Mouse (Mus musculus): ENCODE data around the gene Itprip.
A peak's percentile ranks its signal among the peaks of the same experiment; 100 is the strongest.

Gene Itprip

DNA sequence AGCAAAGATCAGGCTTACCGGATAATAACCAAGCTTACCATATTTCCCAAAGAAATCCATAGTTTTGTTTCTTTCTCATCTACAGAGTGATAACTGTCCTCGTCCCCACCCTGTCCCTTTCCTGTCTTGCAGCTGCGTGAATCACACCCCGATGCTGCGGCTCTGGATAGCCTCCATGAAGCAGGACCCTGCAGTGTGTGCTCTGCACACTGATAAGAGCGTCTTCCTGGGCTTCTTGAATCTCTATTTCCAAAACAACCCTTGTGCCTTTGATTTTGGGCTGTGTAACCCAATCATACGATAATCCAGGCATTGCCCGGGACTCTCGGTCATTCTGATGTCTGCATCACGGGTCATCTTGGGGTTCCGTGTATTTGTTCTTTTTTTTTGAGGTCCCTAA, 33.2 kb downstream of the Itprip start:
- ATAC-seq (ENCODE audit: low TSS enrichment), result no peak

DNA sequence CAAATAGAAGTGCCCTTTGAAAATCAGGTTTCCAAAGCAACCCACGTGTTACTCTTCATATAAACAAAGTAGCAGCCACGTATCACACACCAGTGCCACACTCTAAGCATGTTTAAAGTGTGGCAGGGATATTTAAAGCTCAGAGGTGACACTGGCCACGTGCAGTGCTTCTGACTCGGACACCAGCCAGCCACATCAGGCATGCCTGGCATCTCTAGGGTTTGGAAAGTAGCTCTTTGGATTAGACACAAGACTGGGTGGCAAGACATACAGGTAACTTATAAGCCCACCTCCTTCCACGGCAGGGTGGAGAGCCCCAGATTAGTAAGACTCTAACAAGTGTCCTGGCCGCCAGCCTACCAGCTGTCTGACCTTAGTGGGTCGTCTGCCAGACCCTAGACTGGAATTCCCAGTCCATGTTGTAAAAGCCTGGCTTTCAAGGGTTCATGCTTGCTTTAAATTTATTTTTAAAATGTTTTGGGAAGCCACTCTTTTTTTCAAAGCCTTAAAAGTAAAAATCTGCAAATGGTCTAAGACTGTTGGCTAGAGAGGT, 33.8 kb downstream of the Itprip start:
- ATAC-seq (ENCODE audit: low TSS enrichment), result no peak

GRCm38 (mm10) chr19:47884296-47885085, 34.6 kb downstream of the Itprip start:
- ATAC-seq (ENCODE audit: low TSS enrichment), result no peak

GRCm38 (mm10) chr19:47882882-47883254, 36.2 kb downstream of the Itprip start:
- ATAC-seq (ENCODE audit: low TSS enrichment), result no peak

- ATAC-seq (ENCODE audit: low TSS enrichment), result peak; percentile 98
Observed at GRCm38 (mm10) chr19:47882151-47882881, 36.8 kb downstream of the Itprip start.

DNA sequence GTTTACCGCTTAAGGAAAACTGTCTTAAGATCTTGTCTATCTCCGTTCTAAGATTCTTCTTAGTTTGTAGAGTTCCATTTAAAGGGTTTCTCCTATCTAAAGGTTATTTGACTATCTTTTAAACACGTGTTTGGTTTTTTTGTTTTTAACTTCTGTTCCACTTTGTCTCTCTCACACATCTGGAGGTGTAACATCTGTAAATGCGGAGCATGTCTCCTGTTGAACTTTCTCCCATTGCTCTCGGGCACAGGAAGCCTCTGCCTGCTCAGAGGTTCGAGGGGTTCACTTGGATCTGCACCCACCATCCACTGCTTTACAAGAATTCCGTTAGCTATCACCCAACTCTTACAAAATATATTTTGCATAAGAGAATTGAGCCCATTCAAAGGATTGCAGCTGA, 37.6 kb downstream of the Itprip start:
- no peak for ATAC-seq (ENCODE audit: low TSS enrichment)

- ATAC-seq (ENCODE audit: low TSS enrichment), result no peak
Observed at GRCm38 (mm10) chr19:47876252-47876651, 42.8 kb downstream of the Itprip start.

- peak; percentile 44; the same call in 1 of the 2 replicates for ATAC-seq (ENCODE audit: low TSS enrichment)
Observed at GRCm38 (mm10) chr19:47871515-47871914, 47.6 kb downstream of the Itprip start.

DNA sequence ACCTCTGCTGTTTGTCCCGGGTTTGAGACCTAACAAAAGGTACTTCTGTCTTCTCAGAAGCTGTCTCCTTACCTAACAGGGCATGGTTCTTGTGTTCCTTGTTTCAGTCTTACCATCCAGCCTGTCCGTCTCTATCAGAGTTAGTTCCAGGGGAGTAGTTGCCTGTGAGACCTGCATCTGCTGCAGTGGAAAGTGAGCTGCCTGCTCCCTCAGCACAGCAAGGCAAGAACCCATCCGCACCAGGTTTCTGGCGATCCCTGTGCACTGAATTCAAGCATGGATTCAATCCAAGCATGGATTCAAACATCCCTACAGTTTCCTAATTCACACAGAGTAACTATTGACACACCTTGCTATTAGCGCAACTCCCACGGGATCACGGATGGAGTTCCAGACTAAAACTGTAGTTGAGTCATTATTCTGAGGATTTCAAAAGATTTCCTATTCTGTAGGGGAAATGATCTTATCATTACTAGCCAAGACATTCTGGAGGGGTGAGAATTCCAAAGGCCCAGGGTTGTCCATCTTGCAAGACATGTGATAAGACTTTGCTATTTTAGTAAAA, 48.9 kb downstream of the Itprip start:
- no peak for ATAC-seq (ENCODE audit: low TSS enrichment)

DNA sequence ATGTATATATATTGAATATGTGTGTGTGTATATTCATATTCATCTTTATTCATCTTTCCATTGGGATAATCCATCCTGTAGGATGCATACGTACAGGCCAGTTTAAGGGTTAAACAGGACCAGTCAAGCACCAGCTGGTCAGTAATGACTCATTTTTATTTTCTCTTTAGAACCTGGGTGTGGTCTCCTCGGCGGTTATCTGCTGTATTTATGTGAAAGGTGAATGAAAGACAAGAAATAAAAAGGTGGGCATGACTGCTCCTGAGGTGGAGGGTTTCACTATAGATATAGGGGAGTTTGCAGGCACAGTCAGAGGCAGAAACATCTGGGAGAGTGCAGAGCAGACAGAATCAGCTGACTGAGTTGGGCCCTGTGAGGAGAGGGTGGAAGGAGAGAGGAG, 49.6 kb downstream of the Itprip start:
- ATAC-seq (ENCODE audit: low TSS enrichment), result no peak

- ATAC-seq (ENCODE audit: low TSS enrichment), result no peak
Observed at GRCm38 (mm10) chr19:47868951-47869350, 50.1 kb downstream of the Itprip start.

DNA sequence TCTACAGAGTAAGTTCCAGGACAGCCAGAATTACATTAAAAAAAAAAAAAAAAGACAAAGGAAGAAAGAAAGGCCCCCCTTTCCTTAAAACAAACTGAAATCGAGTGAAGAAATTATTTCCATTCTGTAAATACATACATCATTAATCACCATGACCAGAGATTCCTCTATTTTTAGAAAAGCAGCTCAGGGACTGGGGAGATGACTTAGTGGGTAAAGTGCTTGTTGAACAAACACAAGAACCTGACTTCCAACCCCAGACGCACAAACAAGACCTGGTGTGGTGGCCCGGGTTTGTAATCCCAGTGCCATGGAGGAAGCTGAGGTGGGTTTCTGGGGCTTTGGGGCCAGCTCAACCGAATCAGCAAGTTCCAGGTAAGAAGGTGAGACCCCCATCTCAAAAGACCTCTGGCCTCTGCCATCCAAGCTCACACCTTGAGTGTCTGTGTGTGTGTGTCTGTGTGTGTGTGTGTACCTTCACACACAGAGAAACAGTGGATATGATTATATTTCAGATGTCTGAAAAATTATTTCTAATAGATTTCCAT, 51.4 kb downstream of the Itprip start:
- no peak for ATAC-seq (ENCODE audit: low TSS enrichment)

GRCm38 (mm10) chr19:47865353-47865947, 53.6 kb downstream of the Itprip start, which contains the start of gene Gsto2:
Gene Gsto2, plus strand, starts transcription at chr19:47865534.
- ATAC-seq (ENCODE audit: low TSS enrichment), result peak; percentile 99

GRCm38 (mm10) chr19:47864721-47865120, 54.4 kb downstream of the Itprip start:
- no peak for ATAC-seq (ENCODE audit: low TSS enrichment)

GRCm38 (mm10) chr19:47864051-47864450, 55.0 kb downstream of the Itprip start:
- ATAC-seq (ENCODE audit: low TSS enrichment), result no peak

GRCm38 (mm10) chr19:47862581-47862980, 56.5 kb downstream of the Itprip start:
- ATAC-seq (ENCODE audit: low TSS enrichment), result no peak

DNA sequence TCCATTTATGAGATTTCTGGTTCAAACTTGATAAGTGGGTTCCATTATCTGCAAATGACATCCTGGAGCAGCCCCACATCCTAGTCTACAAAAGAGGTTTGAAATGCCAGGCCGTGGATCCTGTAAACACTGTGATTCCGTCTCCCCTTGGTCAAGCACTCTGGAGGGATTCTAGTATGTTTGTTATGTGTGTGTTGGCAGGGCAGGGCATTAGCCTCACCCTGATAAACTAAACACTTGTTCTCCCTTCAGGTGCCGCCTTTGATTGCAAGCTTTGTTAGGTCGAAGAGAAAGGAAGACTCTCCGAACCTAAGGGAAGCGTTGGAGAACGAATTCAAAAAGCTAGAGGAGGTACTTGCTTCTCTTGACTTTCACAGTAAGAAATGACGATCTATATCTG, 59.9 kb downstream of the Itprip start:
- no peak for ATAC-seq (ENCODE audit: low TSS enrichment)

DNA sequence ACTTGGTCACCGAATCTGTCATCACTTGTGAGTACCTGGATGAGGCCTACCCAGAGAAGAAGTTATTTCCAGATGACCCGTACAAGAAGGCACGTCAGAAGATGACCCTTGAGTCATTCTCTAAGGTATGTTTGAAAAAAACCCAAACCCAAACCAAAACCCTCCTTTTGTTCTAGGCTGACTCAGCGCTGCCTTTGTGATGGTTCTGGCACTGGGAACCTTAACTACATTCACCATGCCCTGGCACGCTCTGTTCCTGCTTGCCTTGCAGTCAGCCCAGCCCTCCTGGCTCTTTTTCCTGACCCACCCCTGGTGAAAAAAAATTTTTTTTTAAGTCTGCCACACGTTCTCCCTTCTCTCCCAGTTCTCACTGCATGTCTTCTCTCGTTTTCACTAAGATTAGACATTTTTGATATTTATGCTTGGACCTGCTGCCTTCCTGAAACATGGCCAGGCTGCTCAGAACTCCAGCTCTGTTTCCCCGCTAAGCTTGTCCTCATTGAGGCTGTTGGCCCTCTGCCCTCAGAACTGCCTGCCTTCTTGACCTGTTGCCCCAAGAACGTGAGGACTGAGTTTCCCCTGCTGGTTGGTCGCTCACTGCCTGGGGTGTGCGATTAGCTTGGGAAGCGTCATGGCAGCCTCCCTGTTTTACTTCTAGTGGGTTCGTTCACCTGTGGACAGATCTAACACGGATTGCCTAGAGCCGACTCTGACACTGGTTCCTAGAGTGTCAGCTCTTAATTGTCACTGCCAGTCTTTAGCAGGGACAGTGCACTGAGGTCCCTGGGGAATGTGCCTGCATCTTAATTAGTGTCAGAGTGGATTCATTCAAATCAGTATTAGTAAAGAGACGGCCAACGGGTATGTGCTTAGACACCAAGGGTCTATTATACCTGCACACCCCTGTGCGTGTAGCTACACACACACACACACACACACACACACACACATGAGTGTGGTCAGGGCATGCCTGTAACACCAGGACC, 60.8 kb downstream of the Itprip start:
- ATAC-seq (ENCODE audit: low TSS enrichment), result no peak

DNA sequence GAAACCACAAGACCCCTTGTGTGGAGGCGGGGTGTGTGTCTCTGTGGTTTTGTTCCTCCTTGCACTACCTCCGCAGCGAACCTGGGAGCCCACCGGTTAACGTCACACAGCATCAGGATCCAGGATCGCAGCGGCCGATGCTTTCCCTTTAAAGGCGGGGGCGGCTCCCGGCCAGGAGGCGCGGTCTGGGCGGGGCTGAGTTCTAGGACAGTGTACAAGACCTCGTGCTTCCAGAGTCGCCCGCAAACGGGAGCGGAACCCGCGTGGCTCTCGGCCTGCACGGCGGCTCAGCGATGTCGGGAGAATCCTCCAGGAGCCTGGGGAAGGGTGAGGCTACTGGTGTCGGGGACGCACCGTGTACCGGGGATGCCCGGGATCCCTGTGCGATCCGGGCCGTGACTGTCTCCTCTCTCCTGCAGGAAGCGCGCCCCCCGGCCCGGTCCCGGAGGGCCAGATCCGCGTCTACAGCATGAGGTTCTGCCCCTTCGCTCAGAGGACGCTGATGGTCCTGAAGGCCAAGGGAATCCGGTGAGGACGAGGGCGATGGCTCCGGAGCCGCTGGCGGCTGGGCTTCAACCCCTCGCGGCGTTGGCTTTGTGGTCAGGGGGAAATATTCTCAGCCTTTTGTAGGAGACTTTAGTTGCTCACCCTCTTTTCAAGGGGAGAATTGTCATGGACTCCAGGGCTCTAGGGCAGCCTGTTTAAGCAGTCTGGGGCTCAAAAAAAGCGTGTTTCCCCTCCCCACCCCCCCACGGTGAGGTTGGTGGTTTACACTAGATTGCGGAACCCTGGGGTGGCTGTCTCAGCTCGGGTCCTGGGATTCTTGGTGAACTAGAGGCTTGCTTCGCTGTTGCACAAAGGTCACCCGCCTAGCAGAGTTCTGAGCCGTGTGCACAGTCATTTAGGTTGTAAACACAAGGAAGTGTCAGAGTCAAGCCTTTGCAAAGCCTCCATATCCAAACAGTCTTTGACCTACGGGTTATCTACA, 64.0 kb downstream of the Itprip start, which contains the start of gene Gsto1:
Gene Gsto1, plus strand, starts transcription at position 175 of the 988 bp plus-strand sequence.
- peak; percentile 95 for ATAC-seq (ENCODE audit: low TSS enrichment)
